In the genomic region with DNA sequence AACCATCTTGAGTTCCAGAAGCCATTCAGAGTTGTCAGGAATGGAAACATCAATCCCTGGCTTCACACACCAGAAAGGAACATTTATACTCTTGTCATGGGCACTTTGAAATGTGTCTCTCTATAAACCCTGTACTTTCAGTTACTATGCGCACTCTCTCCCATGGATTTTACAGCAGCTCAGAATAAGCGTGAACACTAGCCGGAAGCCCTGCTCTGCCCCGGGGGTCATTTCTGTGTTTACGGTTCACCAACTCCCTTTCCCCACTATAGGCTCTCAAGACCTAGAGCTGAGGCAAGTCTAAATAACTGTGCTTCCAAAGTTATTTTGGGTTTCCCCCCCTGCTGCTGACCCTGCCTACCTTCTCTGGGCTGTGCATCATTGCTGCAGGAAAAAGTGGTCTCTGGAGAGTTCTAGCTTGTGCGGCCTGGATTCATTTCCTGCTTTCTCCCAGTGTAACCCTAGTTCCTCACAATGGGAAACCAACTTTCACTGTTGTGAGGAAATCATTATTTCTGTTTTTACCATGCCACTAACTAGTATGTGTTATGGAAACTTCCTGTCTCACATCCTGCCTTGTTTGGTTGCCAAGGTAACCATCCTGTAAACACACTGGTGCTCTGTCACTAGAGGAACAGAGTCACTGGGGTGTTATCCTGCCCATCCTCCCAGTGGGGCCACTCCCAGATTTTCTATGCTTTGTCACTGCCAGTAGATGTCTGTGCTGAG, we compare ENCODE assay signal across 7 mouse cellular contexts. TPM values are rescaled to one million over a fixed set of nuclear protein-coding genes. Genes with fewer than 3 reads are reported as not detected.
DNase-seq lines count a peak whose midpoint lies in the region; ATAC-seq and TF ChIP-seq lines count a peak whose summit lies in the region.

No protein-coding gene starts in this region.

- no peak for TF ChIP-seq EP300 in MEL (IDR thresholded peaks at IDR 0.05; ENCODE audit: low read depth in 1 of 2, low read length in 2 of 2)

- no peak for TF ChIP-seq POLR2A in MEL (IDR thresholded peaks at IDR 0.05; ENCODE audit: control insufficient read depth in 1 of 2, insufficient read depth in 1 of 2, low read depth in 1 of 2, low read length in 2 of 2, poor library complexity in 1 of 2)

- no peak for TF ChIP-seq CTCF in MEL (IDR thresholded peaks at IDR 0.05 in 2 of 3, conservative IDR thresholded peaks at IDR 0.05 in 1 of 3; ENCODE audit: control insufficient read depth in 1 of 3, insufficient read depth in 1 of 3, low read depth in 2 of 3, low read length in 3 of 3, poor library complexity in 1 of 3, severe bottlenecking in 1 of 3)

- H3K9me3 ChIP-seq in MEL (replicated peaks; ENCODE audit: insufficient read depth, low read length) = no peaks in the 10 kb centered on the region
- no peaks in the 10 kb centered on the region for H3K9me3 ChIP-seq in embryonic facial prominence, embryonic 12.5 days
- H3K9me3 ChIP-seq in limb, embryonic 15.5 days = no peaks in the 10 kb centered on the region
- H3K9me3 ChIP-seq in neural tube, embryonic 11.5 days (ENCODE audit: control insufficient read depth, low read length) = no peaks in the 10 kb centered on the region

- no peak for ATAC-seq in embryonic facial prominence, embryonic 12.5 days (ENCODE audit: insufficient number of reproducible peaks, insufficient read depth, low FRiP score, low TSS enrichment)
- peak; percentile 48; the same call in 1 of the 2 replicates for ATAC-seq in limb, embryonic 15.5 days (ENCODE audit: insufficient number of reproducible peaks, low FRiP score, low TSS enrichment, low read depth)
- no peak for ATAC-seq in neural tube, embryonic 11.5 days (ENCODE audit: insufficient read depth, low FRiP score, low TSS enrichment)

- peaks cover 0 to 10% of the 10 kb centered on the region in 2 experiments; a peak in 2 of 4 replicates for H3K36me3 ChIP-seq in MEL (ENCODE audit: control insufficient read depth in 1 of 2, insufficient read depth in 2 of 2, low read length in 2 of 2)
- H3K36me3 ChIP-seq in embryonic facial prominence, embryonic 12.5 days = peaks cover 53% of the 10 kb centered on the region
- H3K36me3 ChIP-seq in limb, embryonic 15.5 days = peaks cover 62% of the 10 kb centered on the region
- H3K36me3 ChIP-seq in neural tube, embryonic 11.5 days (ENCODE audit: control insufficient read depth, insufficient read depth, low read length) = peaks cover 7% of the 10 kb centered on the region

- TF ChIP-seq RAD21 in MEL (IDR thresholded peaks at IDR 0.05; ENCODE audit: low read depth, low read length) = no peak

- no peaks in the 10 kb centered on the region for H3K27me3 ChIP-seq in MEL (ENCODE audit: control insufficient read depth in 1 of 2, insufficient read depth in 2 of 2, low read length in 2 of 2)
- no peaks in the 10 kb centered on the region for H3K27me3 ChIP-seq in embryonic facial prominence, embryonic 12.5 days
- H3K27me3 ChIP-seq in limb, embryonic 15.5 days = no peaks in the 10 kb centered on the region
- H3K27me3 ChIP-seq in neural tube, embryonic 11.5 days (ENCODE audit: control insufficient read depth, insufficient read depth, low read length) = no peaks in the 10 kb centered on the region

- H3K4me3 ChIP-seq in MEL (ENCODE audit: control insufficient read depth in 1 of 2, insufficient read depth in 1 of 2, low read depth in 2 of 2, low read length in 2 of 2) = no peak overlapping the region
- no peak overlapping the region for H3K4me3 ChIP-seq in embryonic facial prominence, embryonic 12.5 days
- H3K4me3 ChIP-seq in limb, embryonic 15.5 days = no peak overlapping the region
- no peak overlapping the region for H3K4me3 ChIP-seq in neural tube, embryonic 11.5 days (ENCODE audit: low read depth, low read length)

- no peak overlapping the region for H3K4me2 ChIP-seq in embryonic facial prominence, embryonic 12.5 days (replicated peaks)
- H3K4me2 ChIP-seq in limb, embryonic 15.5 days = no peak overlapping the region
- H3K4me2 ChIP-seq in neural tube, embryonic 11.5 days (ENCODE audit: low read depth) = no peak overlapping the region

- no peaks in the 10 kb centered on the region for H3K79me2 ChIP-seq in MEL (ENCODE audit: control insufficient read depth, insufficient read depth, low read length, poor library complexity)

- peak; percentile 92 for DNase-seq in CD4-positive, CD25-positive, alpha-beta regulatory T cell, adult 2 months (ENCODE audit: low read depth, low spot score)
- DNase-seq in MEL (ENCODE audit: low read depth, low spot score) = peak; percentile 46
- peak; percentile 68 for DNase-seq in heart, postnatal 4 days
- DNase-seq in neural tube, embryonic 11.5 days (ENCODE audit: low spot score) = peak; percentile 14
- DNase-seq in urinary bladder, adult 2 months (ENCODE audit: low spot score) = no peak

- H3K9ac ChIP-seq in MEL (ENCODE audit: control insufficient read depth, low read depth, low read length, poor library complexity, severe bottlenecking) = no peak overlapping the region
- H3K9ac ChIP-seq in embryonic facial prominence, embryonic 12.5 days = no peak overlapping the region
- H3K9ac ChIP-seq in limb, embryonic 15.5 days = no peak overlapping the region
- H3K9ac ChIP-seq in neural tube, embryonic 11.5 days (ENCODE audit: low read length) = no peak overlapping the region

- WGBS in embryonic facial prominence, embryonic 12.5 days = 42% methylated on average over 6 of the region's 6 CpGs
- WGBS in limb, embryonic 15.5 days = 46% methylated on average over 6 of the region's 6 CpGs
- WGBS in neural tube, embryonic 11.5 days = 58% methylated on average over 6 of the region's 6 CpGs

- no peak overlapping the region for H3K27ac ChIP-seq in MEL (ENCODE audit: control insufficient read depth, low read depth, low read length)
- 0 out of 2 replicates have a peak overlapping the region, but pooled peaks have one; percentile 18 for H3K27ac ChIP-seq in embryonic facial prominence, embryonic 12.5 days
- peak overlapping the region; percentile 62 for H3K27ac ChIP-seq in limb, embryonic 15.5 days
- H3K27ac ChIP-seq in neural tube, embryonic 11.5 days (ENCODE audit: low read depth, low read length) = no peak overlapping the region

- H3K4me1 ChIP-seq in MEL (ENCODE audit: control insufficient read depth in 1 of 2, insufficient read depth in 2 of 2, low read length in 2 of 2) = no peaks in the 10 kb centered on the region
- peaks cover 11% of the 10 kb centered on the region; the same call in 1 of the 2 replicates for H3K4me1 ChIP-seq in embryonic facial prominence, embryonic 12.5 days
- peaks cover 7% of the 10 kb centered on the region for H3K4me1 ChIP-seq in limb, embryonic 15.5 days
- no peaks in the 10 kb centered on the region for H3K4me1 ChIP-seq in neural tube, embryonic 11.5 days (ENCODE audit: control insufficient read depth, insufficient read depth, low read length)

TF ChIP-seq in MEL, 35 proteins besides CTCF, POLR2A, EP300 and RAD21:
- TF ChIP-seq MAX (IDR thresholded peaks at IDR 0.05; ENCODE audit: low read length) (no peak), SIN3A (IDR thresholded peaks at IDR 0.05; ENCODE audit: low read length) (0 out of 2 replicates have a peak, but pooled peaks have one; percentile 18)

RNA-seq across cellular contexts. Expression of gene Ap3m1, which starts 20.4 kb away (rescaled TPM):
- total RNA-seq in MEL (2012; rRNA removed) = 27.9 and 31.8 TPM in 2 replicates
- 10 to 100 TPM in 1 of 2 experiments, not detected in 1; 47.4 TPM for polyA plus RNA-seq in MEL (2012; ENCODE audit: insufficient read depth in 1 of 2, insufficient read length in 2 of 2, low read depth in 1 of 2, low replicate concordance in 2 of 2, missing spikeins in 1 of 2)
- 80.6 and 87.3 TPM in 2 replicates for polyA plus RNA-seq in embryonic facial prominence, embryonic 12.5 days (2016; fragmentation: Nextera tagmentation; extraction: Ambion mirVana)
- total RNA-seq in heart, postnatal 4 days (2021) = 10 to 100 TPM; 75.5 to 79.0 TPM
- 69.4 and 72.4 TPM in 2 replicates for polyA plus RNA-seq in limb, embryonic 15.5 days (2015; fragmentation: Nextera tagmentation; extraction: Ambion mirVana)
- polyA plus RNA-seq in neural tube, embryonic 11.5 days (2014; fragmentation: Nextera tagmentation; extraction: Ambion mirVana) = 127 and 132 TPM in 2 replicates
- 60.8 and 76.9 TPM in 2 replicates for polyA plus RNA-seq in urinary bladder, adult 2 months (2012; rRNA removed)

RNA-seq across cellular contexts. Expression of gene Adk, which starts 20.4 kb away (rescaled TPM):
- 102 and 125 TPM in 2 replicates for total RNA-seq in MEL (2012; rRNA removed)
- 100 to 1,000 TPM in 1 of 2 experiments, 10 to 100 TPM in 1; 69.0 to 479 TPM for polyA plus RNA-seq in MEL (2012; ENCODE audit: insufficient read depth in 1 of 2, insufficient read length in 2 of 2, low read depth in 1 of 2, low replicate concordance in 2 of 2, missing spikeins in 1 of 2)
- polyA plus RNA-seq in embryonic facial prominence, embryonic 12.5 days (2016; fragmentation: Nextera tagmentation; extraction: Ambion mirVana) = 133 and 135 TPM in 2 replicates
- total RNA-seq in heart, postnatal 4 days (2021) = 100 to 1,000 TPM; 142 to 149 TPM
- 148 TPM in 2 replicates for polyA plus RNA-seq in limb, embryonic 15.5 days (2015; fragmentation: Nextera tagmentation; extraction: Ambion mirVana)
- 106 and 118 TPM in 2 replicates for polyA plus RNA-seq in neural tube, embryonic 11.5 days (2014; fragmentation: Nextera tagmentation; extraction: Ambion mirVana)
- 83.3 and 100 TPM in 2 replicates for polyA plus RNA-seq in urinary bladder, adult 2 months (2012; rRNA removed)

Comparison
In these comparisons a context has a peak if more than half of its experiments do, and no peak if none do; other contexts are left out.
1. H3K27ac ChIP-seq: peak in embryonic facial prominence, embryonic 12.5 days (single experiment) and limb, embryonic 15.5 days (single experiment); none in MEL (single experiment) and neural tube, embryonic 11.5 days (single experiment).